Mouse (Mus musculus) thymus, postnatal 10 days (tissue): ENCODE measurements at regions not wholly inside any gene's neighbourhood (a gene's known extent, or its start where the extent isn't known, plus 50 kb on each side); places are given as distances from the start of the nearest gene placed in this dataset.

Experiments
- DNase-seq, 2 experiments: peaks; one replicate each; pipeline ENCODE4 v3.0.0; 2021; ENCODE audit warnings: low spot score in 2 of 2

GRCm38 (mm10) chr4:124446615-124447014 is 164.0 kb downstream of the 3100002H09Rik start:
- DNase-seq: no peak

DNA sequence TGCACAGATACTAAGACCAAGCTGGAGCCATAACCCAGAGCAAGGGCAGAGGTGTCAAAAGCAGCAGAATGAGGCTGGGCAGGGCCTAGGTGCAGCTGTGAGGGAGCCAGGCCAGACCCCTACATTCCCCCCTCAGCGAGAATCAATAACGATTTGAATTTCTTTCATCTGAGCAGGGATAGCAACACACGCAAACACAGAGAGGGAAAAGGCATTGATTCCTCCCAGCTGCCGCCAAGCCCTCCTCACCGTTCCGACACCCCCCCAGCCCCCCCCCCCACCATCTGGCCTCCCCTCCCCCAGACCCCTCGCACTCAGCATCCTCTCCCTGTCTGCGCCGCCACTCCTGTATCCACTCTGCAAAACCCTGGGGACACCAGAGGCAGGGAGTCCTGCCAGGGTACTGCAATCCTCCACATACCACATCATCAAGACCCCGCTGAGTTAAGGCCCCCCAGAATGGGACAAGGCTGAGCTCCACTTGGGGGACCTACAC is 166.9 kb downstream of the 3100002H09Rik start:
- DNase-seq: no peak

- no peak for DNase-seq
Observed at GRCm38 (mm10) chr4:124443130-124443503, 167.5 kb downstream of the 3100002H09Rik start.

- DNase-seq: no peak
Observed at GRCm38 (mm10) chr4:124442491-124443129, 168.0 kb downstream of the 3100002H09Rik start.

- DNase-seq: no peak
Observed at GRCm38 (mm10) chr4:124441737-124442487, 168.7 kb downstream of the 3100002H09Rik start.

GRCm38 (mm10) chr4:124435040-124435434 is 175.6 kb downstream of the 3100002H09Rik start:
- no peak for DNase-seq

DNA sequence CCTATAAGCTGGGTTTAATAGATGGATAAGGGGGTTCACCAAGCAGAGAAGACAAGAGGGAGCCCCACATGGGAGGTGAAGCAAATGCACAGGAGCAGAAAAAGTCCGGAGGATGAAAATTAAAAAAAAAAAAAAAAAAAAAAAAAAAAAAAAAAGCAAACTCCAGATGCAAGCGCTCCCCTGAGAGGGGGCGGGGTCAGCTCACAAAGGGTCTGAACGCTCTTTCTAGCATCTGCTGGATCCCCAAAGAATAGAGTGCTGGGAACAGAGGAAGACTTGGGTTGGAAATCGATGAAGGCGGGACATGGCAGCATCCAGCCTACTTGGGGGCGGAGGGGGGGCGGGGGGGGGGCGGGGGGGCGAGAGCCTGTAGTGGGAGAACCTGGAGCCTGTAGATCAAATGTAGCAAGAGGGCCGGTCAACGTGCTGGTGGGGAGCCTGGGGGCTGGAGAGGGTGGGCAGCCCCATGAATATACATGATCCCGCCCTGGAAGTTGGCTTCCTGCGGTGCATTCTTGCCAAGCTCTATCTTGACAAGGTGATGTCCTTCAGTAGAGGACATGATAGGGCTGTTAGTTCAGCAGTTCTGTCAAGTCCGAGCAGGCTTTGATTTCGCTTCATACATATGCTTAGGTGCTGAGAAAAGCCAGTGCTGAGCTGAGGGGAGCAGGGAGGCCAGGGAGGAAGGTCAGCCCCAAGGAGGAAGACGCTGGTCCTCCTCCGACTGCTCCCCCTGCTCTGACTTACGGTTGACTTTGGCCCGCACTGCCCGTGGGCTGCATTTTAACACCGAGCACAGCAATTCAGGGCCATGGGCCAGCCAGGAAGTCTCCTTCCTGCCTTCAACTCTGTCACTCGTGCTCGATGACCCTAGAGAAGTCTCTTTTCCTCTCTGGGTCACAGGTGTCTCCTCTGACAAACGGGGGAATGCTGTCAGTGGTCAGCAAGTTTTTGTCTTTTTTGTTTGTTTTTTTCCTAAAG is 176.3 kb downstream of the 3100002H09Rik start:
- DNase-seq: no peak

DNA sequence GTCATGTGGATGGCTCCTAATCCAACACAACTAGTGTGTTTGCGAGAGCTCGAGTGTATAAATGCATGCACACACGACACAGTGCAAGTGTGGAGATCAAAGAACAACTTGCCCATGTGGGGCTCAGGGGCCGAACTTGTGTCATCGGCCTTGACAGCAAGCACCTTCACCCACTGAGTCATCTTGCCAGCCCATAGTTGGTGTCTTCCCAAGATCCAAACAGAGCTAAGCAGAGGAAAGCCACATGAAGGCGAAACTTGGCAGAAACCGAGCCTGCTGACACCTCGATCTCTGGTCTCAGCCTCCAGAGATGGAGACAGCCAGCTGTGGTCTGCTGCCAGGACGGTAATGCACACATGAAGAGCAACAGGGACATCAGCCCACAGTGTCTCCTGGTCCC is 177.1 kb downstream of the 3100002H09Rik start:
- no peak for DNase-seq

- no peak for DNase-seq
Observed at GRCm38 (mm10) chr4:124431193-124431592, 179.4 kb downstream of the 3100002H09Rik start.

DNA sequence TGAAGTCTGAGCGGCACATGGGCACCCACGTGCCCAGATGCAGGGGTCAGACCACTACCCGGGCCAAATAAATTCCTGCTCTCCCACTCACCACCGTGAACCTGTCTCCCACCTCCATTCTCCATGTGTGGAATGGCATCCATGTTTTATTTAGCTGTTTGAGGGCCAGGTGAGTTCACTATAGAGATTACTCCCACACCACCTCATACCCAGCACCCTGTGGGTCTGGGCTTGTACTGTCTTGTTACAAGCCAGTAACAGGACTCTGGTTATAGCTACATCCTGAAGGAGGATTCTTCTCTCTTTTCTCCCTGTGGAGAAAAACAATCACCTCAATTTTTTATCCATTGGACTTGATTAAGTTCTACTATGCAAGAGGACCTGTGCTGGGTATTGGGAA is 181.8 kb downstream of the 3100002H09Rik start:
- DNase-seq: no peak

DNA sequence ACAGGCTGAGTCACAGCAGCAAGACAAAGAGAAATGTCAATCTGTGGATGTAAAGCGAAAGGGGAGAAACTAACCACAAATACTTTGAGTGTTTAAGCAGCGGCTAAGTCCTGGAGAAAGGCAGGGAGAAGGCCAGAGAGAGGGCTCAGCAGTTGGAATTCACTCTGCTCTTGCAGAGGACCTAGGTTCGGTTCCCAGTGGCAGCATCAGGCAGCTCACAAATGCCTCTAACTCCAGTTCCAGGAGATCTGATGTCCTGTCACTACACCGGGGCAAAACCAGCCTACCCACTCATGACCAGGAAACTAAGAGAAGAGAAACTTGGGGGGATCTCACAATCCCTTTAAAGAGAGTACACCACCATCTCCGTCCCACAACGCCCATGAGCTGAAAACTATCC is 188.2 kb downstream of the 3100002H09Rik start:
- no peak for DNase-seq

GRCm38 (mm10) chr4:124418431-124418830 is 192.2 kb downstream of the 3100002H09Rik start:
- DNase-seq: no peak

- no peak for DNase-seq
Observed at GRCm38 (mm10) chr4:124417176-124417575, 193.4 kb downstream of the 3100002H09Rik start.

GRCm38 (mm10) chr4:124416266-124416665 is 194.3 kb downstream of the 3100002H09Rik start:
- no peak for DNase-seq

- DNase-seq: no peak
Observed at GRCm38 (mm10) chr4:124414386-124414785, 196.2 kb downstream of the 3100002H09Rik start.

- DNase-seq: no peak
Observed at GRCm38 (mm10) chr4:124409279-124409678, 201.3 kb downstream of the 3100002H09Rik start.

DNA sequence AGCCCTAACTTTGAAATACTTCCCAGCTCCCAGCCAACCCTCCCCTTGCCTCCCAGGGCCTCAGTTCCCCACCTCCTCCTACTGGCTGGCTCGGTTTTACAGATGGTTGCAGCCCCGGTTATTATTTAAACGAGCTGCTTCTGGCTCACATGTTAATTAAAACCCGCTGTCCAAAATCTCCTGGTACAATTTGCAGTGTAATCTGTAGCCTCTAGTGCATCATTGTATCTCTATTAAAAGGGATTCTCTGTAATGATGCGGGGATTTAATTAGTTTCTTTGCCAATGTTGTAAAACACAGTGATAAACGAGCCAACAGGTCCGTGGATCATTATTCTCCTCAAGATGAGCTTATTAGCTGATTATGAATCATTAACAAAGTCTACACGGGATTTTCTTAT is 208.5 kb downstream of the 3100002H09Rik start:
- DNase-seq: no peak

DNA sequence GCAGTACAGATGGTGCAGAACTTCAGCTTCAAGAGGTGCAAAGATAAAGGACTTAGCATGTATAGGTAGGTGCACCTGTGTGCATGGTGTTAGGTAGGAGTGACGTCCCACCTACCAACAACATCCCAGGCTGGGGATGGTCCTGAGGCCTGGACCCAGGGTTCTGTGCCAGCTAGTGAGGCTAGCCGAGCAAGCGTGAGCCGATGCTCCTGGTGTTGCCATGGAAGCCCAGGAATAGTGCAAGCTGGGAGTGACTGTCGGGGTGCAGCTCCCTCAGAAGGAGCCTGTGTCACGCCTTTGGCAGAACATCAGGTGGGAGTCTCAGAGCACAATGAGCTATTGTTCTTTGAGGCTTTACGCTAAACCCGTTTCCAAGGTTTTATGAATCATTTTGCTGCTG is 209.9 kb downstream of the 3100002H09Rik start:
- no peak for DNase-seq

DNA sequence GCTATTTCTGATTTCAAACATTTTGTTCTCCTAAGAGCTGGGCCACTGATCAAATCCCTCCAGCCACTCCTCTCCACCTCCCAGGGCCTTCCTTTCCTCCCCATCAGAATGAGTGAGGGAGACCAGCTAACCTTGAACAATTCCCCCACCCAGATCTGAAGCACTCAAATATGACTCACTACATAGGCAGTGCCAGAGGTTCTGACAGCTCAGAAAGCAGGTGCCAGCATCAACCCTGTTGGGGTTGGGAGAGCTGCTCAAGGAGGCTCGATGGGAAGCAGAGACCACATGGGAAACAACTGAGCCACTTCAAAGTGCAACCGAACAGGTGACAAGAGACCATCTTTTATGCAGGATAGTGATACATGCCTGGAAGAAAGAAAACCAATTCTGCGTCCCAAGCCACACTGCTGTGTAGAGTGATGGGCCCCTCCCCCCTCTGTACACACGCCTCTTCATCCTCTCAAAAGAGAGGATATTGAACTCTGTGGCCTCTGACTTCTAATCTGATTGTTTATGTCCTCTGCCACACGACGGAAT is 210.4 kb downstream of the 3100002H09Rik start:
- DNase-seq: no peak

GRCm38 (mm10) chr4:124398354-124398753 is 212.2 kb downstream of the 3100002H09Rik start:
- no peak for DNase-seq

DNA sequence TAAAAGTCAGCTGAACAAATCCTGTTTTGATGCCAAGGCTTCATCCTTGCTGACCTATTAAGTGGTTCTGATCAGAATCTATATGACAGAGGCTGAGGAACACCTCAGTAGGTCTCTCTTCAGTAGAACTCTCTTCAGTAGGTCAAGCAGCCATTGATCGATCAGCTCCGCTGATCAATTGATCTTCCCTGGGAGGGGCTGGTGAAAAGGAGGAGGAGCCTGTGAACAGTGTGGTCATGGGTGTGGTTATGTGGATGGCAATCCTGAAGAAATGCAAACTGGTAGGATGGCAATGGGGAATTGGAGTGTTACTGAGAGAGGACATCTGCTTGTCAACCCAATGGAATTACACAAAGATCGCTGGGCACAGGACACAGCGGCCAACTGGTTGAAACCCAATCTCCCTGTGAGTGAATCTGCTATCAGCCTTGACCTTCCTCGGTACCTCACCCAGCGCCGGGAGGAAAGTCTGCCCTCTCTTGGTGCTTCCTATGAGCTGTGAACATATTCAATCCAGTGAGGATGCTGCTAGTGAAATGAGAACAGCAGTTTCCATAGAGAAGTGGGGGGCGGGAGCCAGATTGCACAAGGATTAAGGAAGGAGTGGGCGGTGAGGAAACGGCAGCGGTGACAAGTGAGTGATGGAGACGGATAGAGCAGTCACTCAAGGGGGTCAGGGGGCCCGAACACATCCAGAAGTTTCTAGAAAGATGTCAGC is 213.9 kb downstream of the 3100002H09Rik start:
- no peak for DNase-seq
